ENCODE assay signal across 29 mouse cellular contexts in the genomic region with DNA sequence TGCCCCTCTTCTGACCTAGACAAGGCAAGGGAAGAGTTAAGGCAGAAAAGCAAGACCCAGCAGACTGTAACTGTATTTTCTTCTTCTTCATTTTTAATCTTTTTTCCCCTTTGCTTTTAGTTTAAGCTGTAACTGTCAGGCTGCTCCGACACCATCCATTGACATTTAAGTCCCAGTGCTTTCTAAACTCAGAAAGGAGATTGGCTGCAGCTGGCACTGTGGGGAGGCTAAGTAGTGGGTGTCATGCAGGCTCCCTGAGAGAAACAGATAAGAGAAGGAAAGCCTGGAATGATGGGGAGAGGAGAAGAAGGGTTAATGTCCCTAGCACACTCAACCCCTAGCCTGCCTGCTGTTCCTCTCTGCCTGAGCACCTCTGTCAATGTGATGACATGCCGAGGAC.
A peak's percentile ranks its signal among the peaks of the same experiment; 100 is the strongest.
DNase-seq lines count a peak whose midpoint lies in the region; ATAC-seq and TF ChIP-seq lines count a peak whose summit lies in the region.
"Had no signal": no experiment of that assay in that cellular context is flagged by ENCODE, and none has a peak within 500 bp of the region (broad histone marks: within the 10 kb centered on the region; RNA-seq: fewer than 3 reads in every experiment).

No protein-coding gene starts in this region.

- TF ChIP-seq CTCF in layer of hippocampus, adult 2 months (conservative IDR thresholded peaks at IDR 0.05) = no peak

- H3K4me3 ChIP-seq in layer of hippocampus, adult 2 months = no peak overlapping the region
- H3K4me3 ChIP-seq: embryonic facial prominence, embryonic 12.5 days; embryonic facial prominence, embryonic 15.5 days; forebrain, embryonic 12.5 days; forebrain, embryonic 15.5 days; heart, embryonic 12.5 days; heart, embryonic 15.5 days; hindbrain, embryonic 10.5 days; hindbrain, embryonic 13.5 days had no signal

- peak; percentile 64 for ATAC-seq in frontal cortex, adult (ENCODE audit: low TSS enrichment)
- ATAC-seq: forebrain, embryonic 15.5 days; hindbrain, embryonic 16.5 days; Patski had no signal

- peak overlapping the region; percentile 43; the same call in 1 of the 2 replicates for H3K27ac ChIP-seq in layer of hippocampus, adult 2 months
- H3K27ac ChIP-seq: embryonic facial prominence, embryonic 12.5 days; embryonic facial prominence, embryonic 15.5 days; forebrain, embryonic 12.5 days; forebrain, embryonic 15.5 days; heart, embryonic 15.5 days; hindbrain, embryonic 10.5 days; hindbrain, embryonic 13.5 days had no signal

- DNase-seq in frontal cortex, postnatal 10 days (ENCODE audit: low spot score in 2 of 2) = no peak
- peak in 1 of 2 experiments; percentile 57 for DNase-seq in layer of hippocampus, adult 2 months (ENCODE audit: low spot score in 2 of 2)
- DNase-seq in layer of hippocampus, postnatal 25 days (ENCODE audit: extremely low spot score in 1 of 2, low spot score in 1 of 2) = no peak
- peak; percentile 44 for DNase-seq in right cerebral cortex, adult 18-20 months
- DNase-seq in right cerebral cortex, postnatal 36 days (ENCODE audit: low spot score in 2 of 2) = no peak
- DNase-seq in urinary bladder, postnatal 4 days (ENCODE audit: low spot score in 2 of 2) = peak; percentile 5 to 20
- DNase-seq in urinary bladder, postnatal 36 days (ENCODE audit: low spot score in 2 of 2) = no peak
- DNase-seq: adrenal gland, postnatal 10 days; adrenal gland, postnatal 36 days; B cell, adult 2 months; cerebellum, adult 11 months; cerebellum, adult 2 months; cerebellum, adult 9-11 months; cerebellum, postnatal 25 days; gastrocnemius, postnatal 25 days; heart, adult 18-20 months; heart, postnatal 10 days; heart, postnatal 36 days had no signal

Comparison
In these comparisons a context has a peak if more than half of its experiments do, and no peak if none do; other contexts are left out.
1. DNase-seq: peak in right cerebral cortex, adult 18-20 months (single experiment) and urinary bladder, postnatal 4 days (2 of 2); none in frontal cortex, postnatal 10 days (0 of 2), layer of hippocampus, postnatal 25 days (0 of 2), right cerebral cortex, postnatal 36 days (0 of 2) and urinary bladder, postnatal 36 days (0 of 2).